Mouse (Mus musculus) ES-E14 (cell line): ENCODE data around the gene Scmh1. TPM values are rescaled to one million over a fixed set of nuclear protein-coding genes. Genes with fewer than 3 reads are reported as not detected.

Experiments used
- DNase-seq: peaks from one replicate; pipeline ENCODE4 v3.0.0-alpha.2; 2013; ENCODE audit warnings: low read depth, low spot score
- H3K27ac ChIP-seq: 2 replicates; pipeline ENCODE4 v1.5.1; 2012; ENCODE audit warnings: low read depth, mild to moderate bottlenecking, low read length, moderate library complexity, mixed read lengths; ENCODE audit not compliant: poor library complexity, insufficient read depth, severe bottlenecking
- H3K36me3 ChIP-seq: 2 replicates; pipeline ENCODE4 v1.6.1; 2012; ENCODE audit warnings: mild to moderate bottlenecking, low read length, moderate library complexity, mixed read lengths; ENCODE audit not compliant: control insufficient read depth, poor library complexity, insufficient read depth, severe bottlenecking
- H3K4me1 ChIP-seq, 2 experiments: fragments of 150-350 bp in 1 of 2; sonication (generic) in 1 of 2; 2 replicates each; pipeline ENCODE4 v1.6.1; 2012; ENCODE audit warnings: low read length in 2 of 2, mild to moderate bottlenecking in 1 of 2, mixed read lengths in 1 of 2; ENCODE audit not compliant: control insufficient read depth in 2 of 2, insufficient read depth in 2 of 2, poor library complexity in 1 of 2
- H3K4me3 ChIP-seq, 2 experiments: fragments of 150-350 bp in 1 of 2; sonication (generic) in 1 of 2; 2 replicates each; pipeline ENCODE4 v1.5.1; 2012; ENCODE audit warnings: low read length in 2 of 2, low read depth in 1 of 2, mild to moderate bottlenecking in 1 of 2, mixed read lengths in 1 of 2; ENCODE audit not compliant: insufficient read depth in 1 of 2, poor library complexity in 1 of 2, severe bottlenecking in 1 of 2
- H3K9ac ChIP-seq: 2 replicates; pipeline ENCODE4 v1.6.1; 2012; ENCODE audit warnings: low read depth, mild to moderate bottlenecking, low read length, mixed read lengths; ENCODE audit not compliant: poor library complexity, insufficient read depth, severe bottlenecking
- H3K9me3 ChIP-seq: fragments of 150-350 bp; sonication (generic); 2 replicates; pipeline ENCODE4 v1.6.1; 2012; ENCODE audit warnings: low read depth, mild to moderate bottlenecking, low read length; ENCODE audit not compliant: control insufficient read depth, insufficient read depth
- CHD2 ChIP-seq: IDR thresholded peaks from 2 replicates; pipeline ENCODE4 v1.6.1; 2014; ENCODE audit warnings: mild to moderate bottlenecking, low read depth, low read length, inconsistent platforms
- HCFC1 ChIP-seq: IDR thresholded peaks from 2 replicates; pipeline ENCODE4 v1.6.1; 2012; ENCODE audit warnings: low read length, inconsistent platforms, borderline replicate concordance; ENCODE audit not compliant: insufficient read depth
- MAFK ChIP-seq: IDR thresholded peaks from 2 replicates; pipeline ENCODE4 v1.6.1; 2014; ENCODE audit warnings: mild to moderate bottlenecking, low read depth, low read length, inconsistent platforms; ENCODE audit not compliant: insufficient read depth
- ZC3H11A ChIP-seq: IDR thresholded peaks from 2 replicates; pipeline ENCODE4 v1.6.1; 2012; ENCODE audit warnings: low read depth, mild to moderate bottlenecking, inconsistent platforms, low read length, borderline replicate concordance
- ZNF384 ChIP-seq: IDR thresholded peaks from 2 replicates; pipeline ENCODE4 v1.6.1; 2012; ENCODE audit warnings: low read depth, low read length, inconsistent platforms
- in situ Hi-C, 2 experiments: fragments of 600-800 bp; cut with MboI; formaldehyde crosslinking; loops; one replicate each; pipeline ENCODE4 v1.15.1; 2025; ENCODE audit warnings: low sequenced_read_pairs in 2 of 2, inconsistent platforms in 1 of 2; ENCODE audit not compliant: unreplicated experiment in 2 of 2
- total RNA-seq: library from RNA; depleted of rRNA; stranded (reverse); fragments of 300-350 nt; gene quantifications from 2 replicates; pipeline ENCODE4 v1.2.3, GENCODE M21; 2012

Gene Scmh1
- total RNA-seq, 1 experiment: 8.6 TPM

DNA sequence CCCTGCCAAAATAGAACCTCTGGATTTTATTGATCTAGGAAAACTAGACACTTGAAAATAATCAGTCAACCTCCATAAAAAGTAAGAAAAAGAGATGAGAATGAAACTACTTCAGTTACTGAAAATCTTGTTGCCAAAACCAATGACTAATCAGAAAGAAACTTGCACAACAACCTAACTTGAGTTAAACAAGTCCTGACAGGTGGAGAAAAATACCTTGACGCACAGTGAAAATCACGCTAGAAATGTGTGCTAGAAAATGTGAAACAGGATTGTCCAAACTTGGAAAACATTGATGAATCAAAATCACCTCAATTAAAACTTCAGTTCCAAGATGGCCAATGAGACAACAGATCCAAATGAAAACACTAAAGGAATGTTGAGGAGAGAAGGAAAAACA lies 67.9 kb downstream of the Scmh1 start:
- no peak overlapping the region for H3K4me3 ChIP-seq
- TF ChIP-seq ZNF384: no peak
- TF ChIP-seq CHD2: no peak
- no peak overlapping the region for H3K9ac ChIP-seq
- no peaks in the 10 kb centered on the region for H3K36me3 ChIP-seq
- no peaks in the 10 kb centered on the region for H3K9me3 ChIP-seq
- H3K4me1 ChIP-seq: no peaks in the 10 kb centered on the region
- no peak overlapping the region for H3K27ac ChIP-seq
- in situ Hi-C loops: no loop called here
- no peak for DNase-seq

GRCm38 (mm10) chr4:120487707-120488106 lies 82.6 kb downstream of the Scmh1 start:
- Histone ChIP-seq H3K4me1 (no peaks in the 10 kb centered on the region), H3K9me3 (no peaks in the 10 kb centered on the region), H3K27ac (no peak overlapping the region), H3K36me3 (no peaks in the 10 kb centered on the region), H3K4me3 (no peak overlapping the region), H3K9ac (no peak overlapping the region)
- DNase-seq: no peak
- TF ChIP-seq HCFC1: no peak
- TF ChIP-seq ZNF384: no peak
- no peak for TF ChIP-seq ZC3H11A
- TF ChIP-seq CHD2: no peak
- TF ChIP-seq MAFK: no peak
- in situ Hi-C loops: no loop called here

- Histone ChIP-seq H3K36me3 (no peaks in the 10 kb centered on the region), H3K27ac (no peak overlapping the region), H3K4me3 (no peak overlapping the region), H3K9ac (no peak overlapping the region), H3K9me3 (no peaks in the 10 kb centered on the region), H3K4me1 (no peaks in the 10 kb centered on the region)
- no peak for DNase-seq
- TF ChIP-seq CHD2: no peak
- no peak for TF ChIP-seq HCFC1
- no peak for TF ChIP-seq ZNF384
- TF ChIP-seq MAFK: no peak
- TF ChIP-seq ZC3H11A: no peak
- in situ Hi-C loops: no loop called here
Observed at GRCm38 (mm10) chr4:120506955-120507354, 101.9 kb downstream of the Scmh1 start.

DNA sequence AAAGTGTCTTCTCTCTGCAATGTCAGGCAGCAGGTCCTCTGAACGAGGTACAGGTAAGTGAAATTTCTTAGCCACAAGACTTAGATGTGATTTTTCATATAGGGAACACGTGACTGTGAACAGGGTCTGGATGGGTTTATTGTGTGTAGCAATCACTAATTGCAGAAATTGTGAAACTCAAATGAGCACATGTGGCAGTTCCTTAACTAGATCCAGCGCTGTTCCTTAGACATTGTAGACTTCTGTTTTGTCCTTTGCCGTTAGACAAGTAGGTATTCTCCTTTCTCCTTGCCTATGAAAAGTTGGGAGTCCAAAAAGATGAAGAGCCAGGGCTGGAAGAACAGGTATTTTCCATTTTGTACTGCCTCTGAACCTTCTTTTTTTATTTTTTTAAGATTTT lies 106.1 kb downstream of the Scmh1 start:
- no peak for DNase-seq
- Histone ChIP-seq H3K4me1 (no peaks in the 10 kb centered on the region), H3K27ac (no peak overlapping the region), H3K36me3 (no peaks in the 10 kb centered on the region), H3K9me3 (no peaks in the 10 kb centered on the region), H3K9ac (no peak overlapping the region), H3K4me3 (no peak overlapping the region)
- in situ Hi-C loops: no loop called here
- TF ChIP-seq CHD2 (no peak), MAFK (no peak), HCFC1 (no peak), ZNF384 (no peak), ZC3H11A (no peak)

DNA sequence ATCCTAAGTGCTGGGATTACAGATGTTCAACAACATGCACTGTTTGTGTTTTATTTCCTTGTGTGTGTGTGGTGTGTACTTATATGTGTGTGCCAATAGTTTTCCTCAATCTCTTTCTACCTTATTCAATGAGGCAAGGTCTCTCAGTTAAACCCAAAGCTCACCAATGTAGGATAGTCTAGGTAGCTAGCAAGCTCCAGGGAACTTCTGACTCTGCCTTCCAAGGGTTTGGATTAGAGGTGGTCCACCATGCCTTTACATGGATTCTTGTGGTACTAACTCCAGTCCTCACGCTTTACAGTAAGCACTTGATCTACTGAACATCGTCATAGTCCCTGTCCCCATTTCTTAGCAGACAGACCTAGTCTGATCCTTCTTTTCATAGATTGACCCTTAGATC lies 109.3 kb downstream of the Scmh1 start:
- Histone ChIP-seq H3K4me1 (no peaks in the 10 kb centered on the region), H3K27ac (no peak overlapping the region), H3K4me3 (no peak overlapping the region), H3K9me3 (no peaks in the 10 kb centered on the region), H3K9ac (no peak overlapping the region), H3K36me3 (no peaks in the 10 kb centered on the region)
- no peak for DNase-seq
- in situ Hi-C loops: no loop called here
- TF ChIP-seq ZC3H11A: no peak
- TF ChIP-seq HCFC1: no peak
- no peak for TF ChIP-seq ZNF384
- no peak for TF ChIP-seq CHD2
- no peak for TF ChIP-seq MAFK
